Mouse (Mus musculus): ENCODE results near the gene Gm20708. TPM values are rescaled to one million over a fixed set of nuclear protein-coding genes. Genes with fewer than 3 reads are reported as not detected.

Gene Gm20708
- polyA plus RNA-seq, 1 experiment from 2014 or later, result 0.18 TPM

- no peak within 1 kb of the TSS for H3K4me3 ChIP-seq (ENCODE audit: low read depth, low read length)
- no peaks in the 10 kb centered on the region for H3K36me3 ChIP-seq (ENCODE audit: control insufficient read depth, insufficient read depth, low read length)
- ATAC-seq (ENCODE audit: low FRiP score, low TSS enrichment) (0 out of 2 replicates have a peak, but pooled peaks have one; percentile 24), DNase-seq (ENCODE audit: low spot score) (no peak)
- no peak within 1 kb of the TSS for H3K4me2 ChIP-seq (replicated peaks; ENCODE audit: low read depth)
- no peaks in the 10 kb centered on the region for H3K4me1 ChIP-seq (replicated peaks; ENCODE audit: control insufficient read depth, insufficient read depth)
- no peaks in the 10 kb centered on the region for H3K9me3 ChIP-seq (ENCODE audit: control insufficient read depth, low read length)
- TF ChIP-seq EP300 (optimal IDR thresholded peaks at IDR 0.05), result no peak
- no peak for TF ChIP-seq CTCF (IDR thresholded peaks at IDR 0.05; ENCODE audit: low read depth)
- H3K27ac ChIP-seq (replicated peaks), result no peak within 1 kb of the TSS
- WGBS, result 65% methylated on average over 9 of the region's 9 CpGs
- no peak within 1 kb of the TSS for H3K9ac ChIP-seq (ENCODE audit: low read length)
- no peaks in the 10 kb centered on the region for H3K27me3 ChIP-seq (ENCODE audit: control insufficient read depth, insufficient read depth, low read length)
These were observed 11.8 kb upstream of the Gm20708 start, which contains the start of gene 6030468B19Rik for GRCm38 (mm10) chr11:117797511-117798159. TSS of gene 6030468B19Rik (plus strand) at chr11:117797660.

GRCm38 (mm10) chr11:117798160-117798541 is 11.3 kb upstream of the Gm20708 start:
- no peak overlapping the region for H3K9ac ChIP-seq (ENCODE audit: low read length)
- 37% methylated on average over 2 of the region's 2 CpGs for WGBS

GRCm38 (mm10) chr11:117799174-117799573 is 10.3 kb upstream of the Gm20708 start:
- H3K27ac ChIP-seq (replicated peaks), result no peak overlapping the region
- no peaks in the 10 kb centered on the region for H3K4me1 ChIP-seq (replicated peaks; ENCODE audit: control insufficient read depth, insufficient read depth)
- no peaks in the 10 kb centered on the region for H3K36me3 ChIP-seq (ENCODE audit: control insufficient read depth, insufficient read depth, low read length)
- H3K9ac ChIP-seq (ENCODE audit: low read length), result no peak overlapping the region
- WGBS, result 62% methylated on average over 5 of the region's 5 CpGs
- H3K4me3 ChIP-seq (ENCODE audit: low read depth, low read length), result no peak overlapping the region
- no peak overlapping the region for H3K4me2 ChIP-seq (replicated peaks; ENCODE audit: low read depth)
- ATAC-seq (ENCODE audit: low FRiP score, low TSS enrichment), result no peak
- TF ChIP-seq CTCF (IDR thresholded peaks at IDR 0.05; ENCODE audit: low read depth) (no peak), EP300 (optimal IDR thresholded peaks at IDR 0.05) (no peak)
- no peak for DNase-seq (ENCODE audit: low spot score)
- no peaks in the 10 kb centered on the region for H3K27me3 ChIP-seq (ENCODE audit: control insufficient read depth, insufficient read depth, low read length)
- H3K9me3 ChIP-seq (ENCODE audit: control insufficient read depth, low read length), result no peaks in the 10 kb centered on the region

More at GRCm38 (mm10) chr11:117798160-117798541, 11.3 kb upstream of the Gm20708 start:
- ATAC-seq (ENCODE audit: low FRiP score, low TSS enrichment) (no peak), DNase-seq (ENCODE audit: low spot score) (no peak)
- H3K9me3 ChIP-seq (ENCODE audit: control insufficient read depth, low read length), result no peaks in the 10 kb centered on the region
- no peak overlapping the region for H3K27ac ChIP-seq (replicated peaks)
- H3K4me2 ChIP-seq (replicated peaks; ENCODE audit: low read depth), result no peak overlapping the region
- no peaks in the 10 kb centered on the region for H3K4me1 ChIP-seq (replicated peaks; ENCODE audit: control insufficient read depth, insufficient read depth)
- H3K4me3 ChIP-seq (ENCODE audit: low read depth, low read length), result no peak overlapping the region
- H3K27me3 ChIP-seq (ENCODE audit: control insufficient read depth, insufficient read depth, low read length), result no peaks in the 10 kb centered on the region
- H3K36me3 ChIP-seq (ENCODE audit: control insufficient read depth, insufficient read depth, low read length), result no peaks in the 10 kb centered on the region
- TF ChIP-seq CTCF (IDR thresholded peaks at IDR 0.05; ENCODE audit: low read depth), result no peak
- no peak for TF ChIP-seq EP300 (optimal IDR thresholded peaks at IDR 0.05)

GRCm38 (mm10) chr11:117800038-117800437 is 9.4 kb upstream of the Gm20708 start:
- TF ChIP-seq CTCF (IDR thresholded peaks at IDR 0.05; ENCODE audit: low read depth) (no peak), EP300 (optimal IDR thresholded peaks at IDR 0.05) (no peak)
- Histone ChIP-seq H3K27ac (replicated peaks) (no peak overlapping the region), H3K36me3 (ENCODE audit: control insufficient read depth, insufficient read depth, low read length) (no peaks in the 10 kb centered on the region), H3K4me3 (ENCODE audit: low read depth, low read length) (no peak overlapping the region), H3K27me3 (ENCODE audit: control insufficient read depth, insufficient read depth, low read length) (no peaks in the 10 kb centered on the region), H3K9me3 (ENCODE audit: control insufficient read depth, low read length) (no peaks in the 10 kb centered on the region), H3K4me1 (replicated peaks; ENCODE audit: control insufficient read depth, insufficient read depth) (no peaks in the 10 kb centered on the region), H3K9ac (ENCODE audit: low read length) (no peak overlapping the region), H3K4me2 (replicated peaks; ENCODE audit: low read depth) (no peak overlapping the region)
- 83% methylated on average over 7 of the region's 7 CpGs for WGBS
- DNase-seq (ENCODE audit: low spot score) (no peak), ATAC-seq (ENCODE audit: low FRiP score, low TSS enrichment) (no peak)

- no peak overlapping the region for H3K4me2 ChIP-seq (replicated peaks; ENCODE audit: low read depth)
- H3K4me1 ChIP-seq (replicated peaks; ENCODE audit: control insufficient read depth, insufficient read depth), result no peaks in the 10 kb centered on the region
- no peak overlapping the region for H3K4me3 ChIP-seq (ENCODE audit: low read depth, low read length)
- no peaks in the 10 kb centered on the region for H3K27me3 ChIP-seq (ENCODE audit: control insufficient read depth, insufficient read depth, low read length)
- DNase-seq (ENCODE audit: low spot score), result no peak
- TF ChIP-seq EP300 (optimal IDR thresholded peaks at IDR 0.05), result no peak
- TF ChIP-seq CTCF (IDR thresholded peaks at IDR 0.05; ENCODE audit: low read depth), result no peak
- no peaks in the 10 kb centered on the region for H3K36me3 ChIP-seq (ENCODE audit: control insufficient read depth, insufficient read depth, low read length)
- H3K9me3 ChIP-seq (ENCODE audit: control insufficient read depth, low read length), result no peaks in the 10 kb centered on the region
- WGBS, result 74% methylated on average over 7 of the region's 7 CpGs
- H3K9ac ChIP-seq (ENCODE audit: low read length), result no peak overlapping the region
- ATAC-seq (ENCODE audit: low FRiP score, low TSS enrichment), result no peak
- no peak overlapping the region for H3K27ac ChIP-seq (replicated peaks)
These were observed 7.8 kb upstream of the Gm20708 start for GRCm38 (mm10) chr11:117801650-117802049.

- Histone ChIP-seq H3K27ac (replicated peaks) (0 out of 2 replicates have a peak overlapping the region, but pooled peaks have one; percentile 4), H3K36me3 (ENCODE audit: control insufficient read depth, insufficient read depth, low read length) (no peaks in the 10 kb centered on the region), H3K9me3 (ENCODE audit: control insufficient read depth, low read length) (no peaks in the 10 kb centered on the region), H3K4me2 (replicated peaks; ENCODE audit: low read depth) (no peak overlapping the region), H3K4me3 (ENCODE audit: low read depth, low read length) (no peak overlapping the region), H3K9ac (ENCODE audit: low read length) (no peak overlapping the region), H3K27me3 (ENCODE audit: control insufficient read depth, insufficient read depth, low read length) (no peaks in the 10 kb centered on the region), H3K4me1 (replicated peaks; ENCODE audit: control insufficient read depth, insufficient read depth) (no peaks in the 10 kb centered on the region)
- 85% methylated on average over 3 of the region's 3 CpGs for WGBS
- DNase-seq (ENCODE audit: low spot score), result no peak
- peak; percentile 59 for ATAC-seq (ENCODE audit: low FRiP score, low TSS enrichment)
- TF ChIP-seq EP300 (optimal IDR thresholded peaks at IDR 0.05), result no peak
These were observed 6.2 kb upstream of the Gm20708 start for GRCm38 (mm10) chr11:117803166-117803688.

Measured in stomach, postnatal 0 days (tissue).